Mouse (Mus musculus): ENCODE data around the gene BC029722. TPM values are rescaled to one million over a fixed set of nuclear protein-coding genes. Genes with fewer than 3 reads are reported as not detected.

Gene BC029722
- total RNA-seq (2012; rRNA removed), result 4.1 and 7.0 TPM in 2 replicates

DNA sequence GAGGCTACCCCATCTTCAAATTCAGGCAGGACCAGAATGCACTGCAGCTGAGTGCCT is at the start of gene BC029722:
Gene BC029722, minus strand, starts transcription at position 35 of the 57 bp plus-strand sequence.
- TF ChIP-seq MAFK (IDR thresholded peaks at IDR 0.05; ENCODE audit: insufficient read depth, low read depth, low read length), result no peak
- TF ChIP-seq ZNF384 (IDR thresholded peaks at IDR 0.05; ENCODE audit: low read depth, low read length), result no peak
- TF ChIP-seq CHD2 (IDR thresholded peaks at IDR 0.05; ENCODE audit: low read depth, low read length), result no peak; the same call in 1 of the 2 replicates
- no peak for TF ChIP-seq HCFC1 (IDR thresholded peaks at IDR 0.05; ENCODE audit: borderline replicate concordance, insufficient read depth, low read length)
- TF ChIP-seq ZC3H11A (IDR thresholded peaks at IDR 0.05; ENCODE audit: borderline replicate concordance, low read depth, low read length), result no peak
- H3K36me3 ChIP-seq (ENCODE audit: control insufficient read depth, insufficient read depth, low read length, poor library complexity, severe bottlenecking), result peaks cover 35% of the 10 kb centered on the region
- H3K9ac ChIP-seq (ENCODE audit: insufficient read depth, low read depth, low read length, poor library complexity, severe bottlenecking), result peak within 1 kb of the TSS; percentile 86
- no peaks in the 10 kb centered on the region for H3K9me3 ChIP-seq (ENCODE audit: control insufficient read depth, insufficient read depth, low read depth, low read length)
- peak within 1 kb of the TSS; percentile 76 to 87 for H3K4me3 ChIP-seq (ENCODE audit: insufficient read depth in 1 of 2, low read depth in 1 of 2, low read length in 2 of 2, poor library complexity in 1 of 2, severe bottlenecking in 1 of 2)
- in situ Hi-C loops (cut with MboI; ENCODE audit: low sequenced_read_pairs in 2 of 2, unreplicated experiment in 2 of 2), result no loop called here
- no peak for DNase-seq (ENCODE audit: low read depth, low spot score)
- H3K27ac ChIP-seq (ENCODE audit: insufficient read depth, low read depth, low read length, poor library complexity, severe bottlenecking), result no peak within 1 kb of the TSS
- H3K4me1 ChIP-seq (ENCODE audit: control insufficient read depth in 2 of 2, insufficient read depth in 2 of 2, low read length in 2 of 2, poor library complexity in 1 of 2), result peaks cover 0 to 1% of the 10 kb centered on the region in 2 experiments; a peak in 1 of 4 replicates

DNA sequence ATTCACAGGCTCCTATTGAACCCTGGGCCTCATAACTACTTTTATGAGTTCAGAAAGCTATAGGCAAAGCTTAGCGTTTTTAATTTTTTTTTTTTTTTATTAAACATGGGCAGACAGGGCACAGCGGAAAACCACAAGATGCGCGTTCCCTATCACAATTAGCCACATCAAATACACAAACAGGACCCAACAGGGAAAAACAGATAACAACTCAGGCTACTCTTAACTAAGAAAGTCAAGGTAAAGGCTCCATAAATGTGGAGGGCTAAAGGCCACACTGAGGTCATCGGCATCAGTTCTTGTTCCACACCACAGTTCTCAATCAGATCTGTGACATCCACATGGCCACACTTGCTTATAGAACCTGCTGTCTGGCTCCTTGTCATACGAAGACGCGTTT is 49.1 kb upstream of the BC029722 start:
- peaks cover 0 to 4% of the 10 kb centered on the region in 2 experiments; a peak in 1 of 4 replicates for H3K4me1 ChIP-seq (ENCODE audit: control insufficient read depth in 2 of 2, insufficient read depth in 2 of 2, low read length in 2 of 2, poor library complexity in 1 of 2)
- in situ Hi-C loops (cut with MboI; ENCODE audit: low sequenced_read_pairs in 2 of 2, unreplicated experiment in 2 of 2), result no loop called here
- H3K9me3 ChIP-seq (ENCODE audit: control insufficient read depth, insufficient read depth, low read depth, low read length), result no peaks in the 10 kb centered on the region
- DNase-seq (ENCODE audit: low read depth, low spot score), result no peak
- no peak overlapping the region for H3K4me3 ChIP-seq (ENCODE audit: insufficient read depth in 1 of 2, low read depth in 1 of 2, low read length in 2 of 2, poor library complexity in 1 of 2, severe bottlenecking in 1 of 2)
- no peak overlapping the region for H3K27ac ChIP-seq (ENCODE audit: insufficient read depth, low read depth, low read length, poor library complexity, severe bottlenecking)
- TF ChIP-seq HCFC1 (IDR thresholded peaks at IDR 0.05; ENCODE audit: borderline replicate concordance, insufficient read depth, low read length) (no peak), CHD2 (IDR thresholded peaks at IDR 0.05; ENCODE audit: low read depth, low read length) (no peak), ZC3H11A (IDR thresholded peaks at IDR 0.05; ENCODE audit: borderline replicate concordance, low read depth, low read length) (no peak), ZNF384 (IDR thresholded peaks at IDR 0.05; ENCODE audit: low read depth, low read length) (no peak), MAFK (IDR thresholded peaks at IDR 0.05; ENCODE audit: insufficient read depth, low read depth, low read length) (no peak)
- no peak overlapping the region for H3K9ac ChIP-seq (ENCODE audit: insufficient read depth, low read depth, low read length, poor library complexity, severe bottlenecking)
- peaks cover 2% of the 10 kb centered on the region; the same call in 1 of the 2 replicates for H3K36me3 ChIP-seq (ENCODE audit: control insufficient read depth, insufficient read depth, low read length, poor library complexity, severe bottlenecking)

DNA sequence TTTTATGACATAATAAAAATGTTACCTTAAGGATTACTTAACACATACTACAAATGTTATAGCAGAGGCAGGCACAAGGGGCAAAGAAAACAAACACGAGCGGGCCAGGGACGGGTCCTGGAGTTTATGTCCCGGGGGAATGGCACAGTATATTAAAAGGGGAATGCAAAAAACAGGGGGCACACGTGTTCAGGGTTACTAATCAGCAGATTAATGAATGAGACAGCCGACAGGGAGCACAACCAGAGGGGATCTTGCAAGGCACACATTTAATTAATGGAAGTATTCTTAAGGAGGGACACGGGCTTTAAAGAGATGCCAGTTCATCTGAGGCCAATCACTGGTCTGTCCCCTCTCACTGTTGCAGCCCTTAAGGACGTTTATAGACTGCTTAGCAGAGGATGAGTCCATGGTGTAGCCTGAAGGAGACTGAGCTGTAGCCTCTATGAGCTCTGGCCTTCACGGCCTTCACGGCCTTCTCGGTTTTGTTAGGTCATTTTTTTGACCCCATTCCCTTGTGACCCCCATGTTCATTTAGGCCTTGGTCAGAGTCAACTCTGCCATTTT is 44.2 kb upstream of the BC029722 start:
- peaks cover 12% of the 10 kb centered on the region; the same call in 1 of the 2 replicates for H3K36me3 ChIP-seq (ENCODE audit: control insufficient read depth, insufficient read depth, low read length, poor library complexity, severe bottlenecking)
- no peaks in the 10 kb centered on the region for H3K9me3 ChIP-seq (ENCODE audit: control insufficient read depth, insufficient read depth, low read depth, low read length)
- no peak for DNase-seq (ENCODE audit: low read depth, low spot score)
- no peak for TF ChIP-seq ZC3H11A (IDR thresholded peaks at IDR 0.05; ENCODE audit: borderline replicate concordance, low read depth, low read length)
- no peak for TF ChIP-seq ZNF384 (IDR thresholded peaks at IDR 0.05; ENCODE audit: low read depth, low read length)
- TF ChIP-seq CHD2 (IDR thresholded peaks at IDR 0.05; ENCODE audit: low read depth, low read length), result no peak
- no peak for TF ChIP-seq HCFC1 (IDR thresholded peaks at IDR 0.05; ENCODE audit: borderline replicate concordance, insufficient read depth, low read length)
- in situ Hi-C loops (cut with MboI; ENCODE audit: low sequenced_read_pairs in 2 of 2, unreplicated experiment in 2 of 2), result no loop called here
- no peaks in the 10 kb centered on the region; a peak in 1 of 4 replicates for H3K4me1 ChIP-seq (ENCODE audit: control insufficient read depth in 2 of 2, insufficient read depth in 2 of 2, low read length in 2 of 2, poor library complexity in 1 of 2)
- H3K27ac ChIP-seq (ENCODE audit: insufficient read depth, low read depth, low read length, poor library complexity, severe bottlenecking), result no peak overlapping the region
- H3K9ac ChIP-seq (ENCODE audit: insufficient read depth, low read depth, low read length, poor library complexity, severe bottlenecking), result no peak overlapping the region
- H3K4me3 ChIP-seq (ENCODE audit: insufficient read depth in 1 of 2, low read depth in 1 of 2, low read length in 2 of 2, poor library complexity in 1 of 2, severe bottlenecking in 1 of 2), result no peak overlapping the region

DNA sequence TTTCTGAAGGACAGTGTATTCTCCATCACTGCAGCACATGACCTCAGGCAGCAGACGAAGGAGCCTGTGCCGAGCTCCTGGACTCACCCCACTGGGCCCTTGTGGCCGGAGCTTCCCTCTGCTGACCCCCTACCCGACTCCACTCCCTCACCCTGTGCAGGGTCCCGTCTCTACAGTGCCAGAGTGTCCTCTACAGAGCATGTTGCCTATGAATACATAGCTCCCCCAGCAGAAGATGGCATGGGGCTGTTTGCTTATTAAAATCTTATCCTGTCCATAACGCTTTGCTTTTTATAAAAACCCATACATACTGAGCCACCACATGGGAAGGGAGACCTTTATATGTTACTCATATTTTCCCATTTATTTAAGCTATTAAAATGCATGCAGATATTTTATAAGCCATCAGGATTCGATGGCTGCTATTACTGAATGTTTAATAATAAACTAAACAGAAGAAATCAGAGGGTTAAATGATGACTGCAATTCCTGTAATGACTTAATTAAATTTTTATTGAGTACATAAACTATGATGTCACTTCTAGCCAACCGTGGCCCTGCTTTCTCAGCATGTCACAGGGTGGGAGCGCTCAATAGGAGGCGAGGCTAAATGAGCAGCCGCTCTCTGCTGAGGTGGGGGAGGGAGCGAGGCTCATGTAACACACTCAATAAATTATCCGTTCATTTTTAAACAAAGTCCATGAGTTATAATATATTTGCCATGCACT is 43.5 kb upstream of the BC029722 start:
- peak overlapping the region; percentile 28; the same call in 1 of the 2 replicates for H3K27ac ChIP-seq (ENCODE audit: insufficient read depth, low read depth, low read length, poor library complexity, severe bottlenecking)
- no peak for DNase-seq (ENCODE audit: low read depth, low spot score)
- TF ChIP-seq ZC3H11A (IDR thresholded peaks at IDR 0.05; ENCODE audit: borderline replicate concordance, low read depth, low read length), result no peak
- no peak for TF ChIP-seq HCFC1 (IDR thresholded peaks at IDR 0.05; ENCODE audit: borderline replicate concordance, insufficient read depth, low read length)
- TF ChIP-seq ZNF384 (IDR thresholded peaks at IDR 0.05; ENCODE audit: low read depth, low read length), result no peak
- no peak for TF ChIP-seq MAFK (IDR thresholded peaks at IDR 0.05; ENCODE audit: insufficient read depth, low read depth, low read length)
- H3K4me3 ChIP-seq (ENCODE audit: insufficient read depth in 1 of 2, low read depth in 1 of 2, low read length in 2 of 2, poor library complexity in 1 of 2, severe bottlenecking in 1 of 2), result no peak overlapping the region
- no peaks in the 10 kb centered on the region; a peak in 1 of 4 replicates for H3K4me1 ChIP-seq (ENCODE audit: control insufficient read depth in 2 of 2, insufficient read depth in 2 of 2, low read length in 2 of 2, poor library complexity in 1 of 2)
- no peaks in the 10 kb centered on the region for H3K9me3 ChIP-seq (ENCODE audit: control insufficient read depth, insufficient read depth, low read depth, low read length)
- peaks cover 16% of the 10 kb centered on the region; the same call in 1 of the 2 replicates for H3K36me3 ChIP-seq (ENCODE audit: control insufficient read depth, insufficient read depth, low read length, poor library complexity, severe bottlenecking)
- no peak overlapping the region for H3K9ac ChIP-seq (ENCODE audit: insufficient read depth, low read depth, low read length, poor library complexity, severe bottlenecking)
- in situ Hi-C loops (cut with MboI; ENCODE audit: low sequenced_read_pairs in 2 of 2, unreplicated experiment in 2 of 2), result no loop called here
